8 mouse cellular contexts compared by ENCODE assay signal in genomic region chr6:85961101-85962091, GRCm38 (mm10). TPM values are rescaled to one million over a fixed set of nuclear protein-coding genes. Genes with fewer than 3 reads are reported as not detected.
DNase-seq lines count a peak whose midpoint lies in the region; ATAC-seq and TF ChIP-seq lines count a peak whose summit lies in the region.

Dusp11 (minus strand) TSS chr6:85961667.

- peak; percentile 14; the same call in 1 of the 2 replicates for TF ChIP-seq CTCF in midbrain, postnatal 0 days (IDR thresholded peaks at IDR 0.05)

- DNase-seq in 3T3-L1 (ENCODE audit: low read depth, low spot score): peak; percentile 94
- DNase-seq in adrenal gland, postnatal 4 days (ENCODE audit: low spot score in 2 of 2): peak; percentile 74 to 86
- peak; percentile 96 for DNase-seq in embryonic facial prominence, embryonic 14.5 days (ENCODE audit: low spot score)
- peak; percentile 92 for DNase-seq in heart, adult 8-10 months (ENCODE audit: low spot score)
- peak; percentile 93 for DNase-seq in kidney, adult 9 months
- peak; percentile 94 for DNase-seq in limb, embryonic 14.5 days (ENCODE audit: low spot score)
- DNase-seq in midbrain, postnatal 0 days (ENCODE audit: low spot score): peak; percentile 97
- DNase-seq in spleen, postnatal 14 days (ENCODE audit: low spot score in 2 of 2): peak; percentile 86 to 90

- peak within 1 kb of the TSS; percentile 76 for H3K4me2 ChIP-seq in embryonic facial prominence, embryonic 14.5 days (ENCODE audit: low read depth, low read length)
- H3K4me2 ChIP-seq in limb, embryonic 14.5 days (replicated peaks; ENCODE audit: low read depth, low read length, severe bottlenecking): peak within 1 kb of the TSS; percentile 62
- peak within 1 kb of the TSS; percentile 67 for H3K4me2 ChIP-seq in midbrain, postnatal 0 days (ENCODE audit: low read depth, low read length, poor library complexity, severe bottlenecking)

- H3K36me3 ChIP-seq in embryonic facial prominence, embryonic 14.5 days (ENCODE audit: control insufficient read depth, insufficient read depth, low read length): peaks cover 23% of the 10 kb centered on the region; the same call in 1 of the 2 replicates
- peaks cover 20% of the 10 kb centered on the region for H3K36me3 ChIP-seq in limb, embryonic 14.5 days (ENCODE audit: control insufficient read depth, insufficient read depth, low read length)
- H3K36me3 ChIP-seq in midbrain, postnatal 0 days (ENCODE audit: insufficient read depth, low read length): peaks cover 7% of the 10 kb centered on the region; the same call in 1 of the 2 replicates

- peak within 1 kb of the TSS; percentile 99 for H3K27ac ChIP-seq in embryonic facial prominence, embryonic 14.5 days (replicated peaks; ENCODE audit: low read depth, low read length)
- peak within 1 kb of the TSS; percentile 98 for H3K27ac ChIP-seq in limb, embryonic 14.5 days (replicated peaks; ENCODE audit: low read depth, low read length)
- peak within 1 kb of the TSS; percentile 93 for H3K27ac ChIP-seq in midbrain, postnatal 0 days (ENCODE audit: low read depth, low read length)

- H3K4me3 ChIP-seq in embryonic facial prominence, embryonic 14.5 days (ENCODE audit: low read depth, low read length): peak within 1 kb of the TSS; percentile 83
- H3K4me3 ChIP-seq in limb, embryonic 14.5 days (replicated peaks; ENCODE audit: low read length): peak within 1 kb of the TSS; percentile 88
- H3K4me3 ChIP-seq in midbrain, postnatal 0 days (ENCODE audit: low read depth, low read length): peak within 1 kb of the TSS; percentile 87

- peaks cover 6% of the 10 kb centered on the region; the same call in 1 of the 2 replicates for H3K4me1 ChIP-seq in embryonic facial prominence, embryonic 14.5 days (ENCODE audit: control insufficient read depth, insufficient read depth, low read length)
- peaks cover 10% of the 10 kb centered on the region for H3K4me1 ChIP-seq in limb, embryonic 14.5 days (ENCODE audit: control insufficient read depth, insufficient read depth, low read length)
- H3K4me1 ChIP-seq in midbrain, postnatal 0 days (ENCODE audit: insufficient read depth, low read length): no peaks in the 10 kb centered on the region

- ATAC-seq in embryonic facial prominence, embryonic 14.5 days (ENCODE audit: low read depth): peak; percentile 97
- ATAC-seq in limb, embryonic 14.5 days (ENCODE audit: low FRiP score, low read depth): peak; percentile 95
- peak; percentile 96 for ATAC-seq in midbrain, postnatal 0 days (ENCODE audit: low FRiP score)

- WGBS in embryonic facial prominence, embryonic 14.5 days: 2% methylated on average over 58 of the region's 70 CpGs
- WGBS in limb, embryonic 14.5 days: 2% methylated on average over 62 of the region's 70 CpGs
- 0% methylated on average over 67 of the region's 70 CpGs for WGBS in midbrain, postnatal 0 days

- H3K9me3 ChIP-seq in embryonic facial prominence, embryonic 14.5 days (ENCODE audit: control insufficient read depth, low read length): no peaks in the 10 kb centered on the region
- no peaks in the 10 kb centered on the region for H3K9me3 ChIP-seq in limb, embryonic 14.5 days (ENCODE audit: control insufficient read depth, low read length)
- no peaks in the 10 kb centered on the region for H3K9me3 ChIP-seq in midbrain, postnatal 0 days (ENCODE audit: low read length)

- H3K9ac ChIP-seq in embryonic facial prominence, embryonic 14.5 days (ENCODE audit: low read depth, low read length): peak within 1 kb of the TSS; percentile 96
- peak within 1 kb of the TSS; percentile 94 for H3K9ac ChIP-seq in limb, embryonic 14.5 days (ENCODE audit: low read depth, low read length, severe bottlenecking)
- peak within 1 kb of the TSS; percentile 91 for H3K9ac ChIP-seq in midbrain, postnatal 0 days (replicated peaks; ENCODE audit: low read length, poor library complexity, severe bottlenecking)

- H3K27me3 ChIP-seq in embryonic facial prominence, embryonic 14.5 days (replicated peaks; ENCODE audit: control insufficient read depth, insufficient read depth, low read length): no peaks in the 10 kb centered on the region
- no peaks in the 10 kb centered on the region for H3K27me3 ChIP-seq in limb, embryonic 14.5 days (ENCODE audit: control insufficient read depth, insufficient read depth, low read length)
- no peaks in the 10 kb centered on the region for H3K27me3 ChIP-seq in midbrain, postnatal 0 days (ENCODE audit: insufficient read depth, low read length)

- TF ChIP-seq POLR2A in limb, embryonic 14.5 days (IDR thresholded peaks at IDR 0.05; ENCODE audit: borderline replicate concordance, extremely low read depth, insufficient read depth, insufficient read length): peak; percentile 79; the same call in 1 of the 2 replicates

RNA-seq across cellular contexts. Expression of gene Dusp11, which starts in this region (rescaled TPM):
- 100 to 1,000 TPM in 1 of 2 experiments, 10 to 100 TPM in 1; 96.9 to 102 TPM for total RNA-seq in adrenal gland, postnatal 4 days (2021)
- polyA plus RNA-seq in embryonic facial prominence, embryonic 14.5 days (2014; fragmentation: Nextera tagmentation; extraction: Ambion mirVana): 53.4 and 54.6 TPM in 2 replicates
- 10 to 100 TPM; 33.4 to 41.0 (median 37.0) TPM for total RNA-seq in heart, adult 8-10 months (2022)
- 115 and 130 TPM in 2 replicates for polyA plus RNA-seq in limb, embryonic 14.5 days (2012; rRNA removed)
- 46.3 and 56.4 TPM in 2 replicates for polyA plus RNA-seq in limb, embryonic 14.5 days (2014; fragmentation: Nextera tagmentation; extraction: Ambion mirVana)
- 82.8 and 90.2 TPM in 2 replicates for total RNA-seq in midbrain, postnatal 0 days (2014; rRNA removed)
- polyA plus RNA-seq in midbrain, postnatal 0 days (2015; fragmentation: Nextera tagmentation; extraction: Ambion mirVana): 26.0 and 36.0 TPM in 2 replicates

Comparison
In these comparisons a context has a peak if more than half of its experiments do, and no peak if none do; other contexts are left out.
1. Peak in every context shown above with its lines: DNase-seq, ATAC-seq, H3K4me3 ChIP-seq and H3K27ac ChIP-seq.